Comparison of ENCODE assay signal across 9 mouse cellular contexts in genomic region chr8:123126193-123126816, GRCm38 (mm10). TPM values are rescaled to one million over a fixed set of nuclear protein-coding genes. Genes with fewer than 3 reads are reported as not detected.
A peak's percentile ranks its signal among the peaks of the same experiment; 100 is the strongest.
DNase-seq lines count a peak whose midpoint lies in the region; ATAC-seq lines count a peak whose summit lies in the region.
"Had no signal": no experiment of that assay in that cellular context is flagged by ENCODE, and none has a peak within 500 bp of the region (broad histone marks: within the 10 kb centered on the region; RNA-seq: fewer than 3 reads in every experiment).

No protein-coding gene starts in this region.

- 9% methylated on average over 19 of the region's 19 CpGs for WGBS in limb, embryonic 13.5 days

- ATAC-seq in erythroid progenitor cell, adult 5-6 weeks (replicated peaks; ENCODE audit: low FRiP score, poor library complexity, severe bottlenecking): peak; percentile 51; the same call in 1 of the 2 replicates
- 0 out of 2 replicates have a peak, but pooled peaks have one; percentile 29 for ATAC-seq in limb, embryonic 13.5 days (ENCODE audit: low FRiP score, low read depth)
- ATAC-seq: Patski had no signal

- H3K9ac ChIP-seq in limb, embryonic 13.5 days: no peak overlapping the region

- H3K4me1 ChIP-seq in limb, embryonic 13.5 days: peaks cover 15% of the 10 kb centered on the region

- no peaks in the 10 kb centered on the region for H3K9me3 ChIP-seq in limb, embryonic 13.5 days

- DNase-seq in gastrocnemius, postnatal 10 days: peak; percentile 46
- no peak for DNase-seq in gastrocnemius, adult 18-20 months (ENCODE audit: low spot score)
- peak; percentile 42 to 48 for DNase-seq in B cell, adult 2 months
- DNase-seq in retina, embryonic 14.5 days (ENCODE audit: low spot score): peak; percentile 68
- no peak for DNase-seq in right cerebral cortex, postnatal 10 days (ENCODE audit: low spot score in 2 of 2)
- no peak for DNase-seq in layer of hippocampus, postnatal 14 days (ENCODE audit: low spot score in 2 of 2)

- H3K27ac ChIP-seq in limb, embryonic 13.5 days: no peak overlapping the region

- peaks cover 50% of the 10 kb centered on the region for H3K27me3 ChIP-seq in limb, embryonic 13.5 days

- H3K36me3 ChIP-seq in limb, embryonic 13.5 days: no peaks in the 10 kb centered on the region

- 0 out of 2 replicates have a peak overlapping the region, but pooled peaks have one; percentile 0 for H3K4me2 ChIP-seq in limb, embryonic 13.5 days (replicated peaks)

- H3K4me3 ChIP-seq in limb, embryonic 13.5 days: no peak overlapping the region

RNA-seq across cellular contexts. Expression of gene Cpne7, which starts 9.1 kb away (rescaled TPM):
- total RNA-seq in gastrocnemius, postnatal 10 days (2021): under 1 TPM; 0.41 to 0.82 TPM
- total RNA-seq in gastrocnemius, adult 18-20 months (2021): under 1 TPM in 1 of 2 experiments, not detected in 1; 0.14 TPM
- not detected in 2 replicates for total RNA-seq in erythroid progenitor cell, adult 5-6 weeks (2015; ENCODE audit: low replicate concordance)
- not detected in 2 replicates for total RNA-seq in erythroid progenitor cell, adult 5-6 weeks (2017; ENCODE audit: low replicate concordance)
- 0.64 and 0.72 TPM in 2 replicates for polyA plus RNA-seq in limb, embryonic 13.5 days (2015; fragmentation: Nextera tagmentation; extraction: Ambion mirVana)
- 100 to 1,000 TPM; 319 to 359 TPM for total RNA-seq in layer of hippocampus, postnatal 14 days (2021)

RNA-seq across cellular contexts. Expression of gene Rpl13, which starts 24.2 kb away (rescaled TPM):
- 100 to 1,000 TPM; 676 to 736 TPM for total RNA-seq in gastrocnemius, postnatal 10 days (2021)
- 100 to 1,000 TPM; 432 to 435 TPM for total RNA-seq in gastrocnemius, adult 18-20 months (2021)
- 320 and 376 TPM in 2 replicates for total RNA-seq in erythroid progenitor cell, adult 5-6 weeks (2015; ENCODE audit: low replicate concordance)
- 611 and 691 TPM in 2 replicates for total RNA-seq in erythroid progenitor cell, adult 5-6 weeks (2017; ENCODE audit: low replicate concordance)
- polyA plus RNA-seq in limb, embryonic 13.5 days (2015; fragmentation: Nextera tagmentation; extraction: Ambion mirVana): 1,375 and 1,469 TPM in 2 replicates
- total RNA-seq in layer of hippocampus, postnatal 14 days (2021): 100 to 1,000 TPM; 390 to 435 TPM

RNA-seq across cellular contexts. Expression of gene Sult5a1, which starts 31.8 kb away (rescaled TPM):
- total RNA-seq in gastrocnemius, postnatal 10 days (2021): 1 to 10 TPM; 5.8 to 6.4 TPM
- total RNA-seq in gastrocnemius, adult 18-20 months (2021): 1 to 10 TPM; 1.7 to 2.2 TPM
- total RNA-seq in erythroid progenitor cell, adult 5-6 weeks (2015; ENCODE audit: low replicate concordance): not detected in 2 replicates
- total RNA-seq in erythroid progenitor cell, adult 5-6 weeks (2017; ENCODE audit: low replicate concordance): not detected in 2 replicates
- 26.1 and 30.6 TPM in 2 replicates for polyA plus RNA-seq in limb, embryonic 13.5 days (2015; fragmentation: Nextera tagmentation; extraction: Ambion mirVana)
- 1 to 10 TPM; 2.2 to 2.9 TPM for total RNA-seq in layer of hippocampus, postnatal 14 days (2021)

RNA-seq across cellular contexts. Expression of gene Dpep1, which starts 59.7 kb away (rescaled TPM):
- 1 to 10 TPM; 5.1 to 6.6 TPM for total RNA-seq in gastrocnemius, postnatal 10 days (2021)
- 10 to 100 TPM in 1 of 2 experiments, 1 to 10 TPM in 1; 8.9 to 14.4 TPM for total RNA-seq in gastrocnemius, adult 18-20 months (2021)
- 0.84 and 2.2 TPM in 2 replicates for total RNA-seq in erythroid progenitor cell, adult 5-6 weeks (2015; ENCODE audit: low replicate concordance)
- total RNA-seq in erythroid progenitor cell, adult 5-6 weeks (2017; ENCODE audit: low replicate concordance): 0.39 TPM in 1 of 2 replicates, not detected in the other
- polyA plus RNA-seq in limb, embryonic 13.5 days (2015; fragmentation: Nextera tagmentation; extraction: Ambion mirVana): 2.4 and 2.5 TPM in 2 replicates
- total RNA-seq in layer of hippocampus, postnatal 14 days (2021): under 1 TPM; 0.50 to 0.71 TPM
- polyA plus RNA-seq: Patski had no signal

Comparison
In these comparisons a context has a peak if more than half of its experiments do, and no peak if none do; other contexts are left out.
1. DNase-seq: peak in gastrocnemius, postnatal 10 days (single experiment), B cell, adult 2 months (2 of 2) and retina, embryonic 14.5 days (single experiment); none in gastrocnemius, adult 18-20 months (single experiment), right cerebral cortex, postnatal 10 days (0 of 2) and layer of hippocampus, postnatal 14 days (0 of 2).
2. RNA of gene Cpne7, which starts 9.1 kb away (total RNA-seq): 319 to 359 TPM in layer of hippocampus, postnatal 14 days; 0.41 to 0.82 TPM in gastrocnemius, postnatal 10 days, 0.14 TPM in gastrocnemius, adult 18-20 months and not detected in erythroid progenitor cell, adult 5-6 weeks; every median in the first group is over 100 times any median in the second.